Mouse (Mus musculus): ENCODE measurements at regions not wholly inside any gene's neighbourhood (a gene's known extent, or its start where the extent isn't known, plus 50 kb on each side); places are given as distances from the start of the nearest gene placed in this dataset.
A peak's percentile ranks its signal among the peaks of the same experiment; 100 is the strongest.

DNA sequence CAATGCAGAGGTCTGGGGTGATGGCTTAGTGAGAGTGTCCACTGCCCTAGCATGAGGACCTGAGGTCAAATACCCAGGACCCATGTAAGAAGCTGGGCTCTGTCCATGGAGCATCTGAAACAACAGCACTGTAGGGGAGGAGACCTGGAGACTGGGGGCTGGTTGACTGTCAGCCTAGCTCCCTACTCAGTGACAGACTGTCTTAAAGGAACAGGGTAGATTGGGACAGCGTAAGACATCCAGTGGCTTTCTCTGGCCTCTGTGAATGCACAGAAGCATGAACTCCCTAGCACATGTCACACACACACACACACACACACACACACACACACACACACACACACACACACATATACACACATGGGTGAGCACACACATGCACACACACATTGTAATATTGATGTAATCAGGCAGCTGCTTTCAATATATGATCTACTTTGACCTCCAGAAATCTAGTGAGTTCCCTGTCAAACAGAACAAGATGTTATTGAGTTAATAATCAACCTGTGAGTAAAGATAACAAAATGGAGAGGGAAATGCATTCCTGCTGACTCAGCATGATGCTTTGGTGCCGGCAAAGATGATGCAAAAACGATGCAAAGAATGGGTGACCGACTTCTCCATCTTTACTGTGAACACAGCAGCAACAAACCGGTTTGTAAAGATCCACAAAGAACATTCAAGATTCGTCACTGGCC, 133.6 kb upstream of the Zfp217 start:
- WGBS = 88% methylated on average over 6 of the region's 6 CpGs
- Histone ChIP-seq H3K4me2 (ENCODE audit: low read depth, low read length, severe bottlenecking) (no peak overlapping the region), H3K4me3 (ENCODE audit: low read depth, low read length) (no peak overlapping the region), H3K9ac (ENCODE audit: low read length) (no peak overlapping the region), H3K27me3 (ENCODE audit: control insufficient read depth, insufficient read depth, low read length) (no peaks in the 10 kb centered on the region), H3K36me3 (ENCODE audit: control insufficient read depth, insufficient read depth, low read length) (no peaks in the 10 kb centered on the region), H3K27ac (ENCODE audit: low read depth, low read length) (no peak overlapping the region), H3K9me3 (ENCODE audit: control insufficient read depth, low read length) (no peaks in the 10 kb centered on the region), H3K4me1 (replicated peaks; ENCODE audit: control insufficient read depth, insufficient read depth, low read length) (no peaks in the 10 kb centered on the region; the same call in 1 of the 2 replicates)
- no peak for DNase-seq (ENCODE audit: low spot score)
- no peak for ATAC-seq (replicated peaks; ENCODE audit: low FRiP score)

DNA sequence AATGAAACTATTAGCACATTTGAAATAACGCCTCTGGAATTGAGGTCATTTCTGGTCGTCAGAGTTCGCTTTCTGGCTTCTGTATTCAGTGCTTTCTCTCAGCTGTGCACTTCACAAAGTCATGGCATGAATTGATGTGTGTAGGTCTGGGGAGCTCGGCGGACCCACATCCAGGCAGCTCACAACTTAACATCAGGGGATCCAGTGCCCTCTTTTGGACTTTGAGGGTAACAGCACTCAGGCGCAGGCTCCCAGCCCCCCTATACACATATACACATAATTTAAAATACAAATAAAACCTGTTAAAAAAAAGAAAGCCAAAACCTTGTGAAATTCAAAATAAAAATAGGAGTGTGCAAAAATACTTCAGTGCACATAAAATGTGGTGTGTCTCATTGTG, 132.8 kb upstream of the Zfp217 start:
- no peak overlapping the region for H3K4me2 ChIP-seq (ENCODE audit: low read depth, low read length, severe bottlenecking)
- no peaks in the 10 kb centered on the region for H3K27me3 ChIP-seq (ENCODE audit: control insufficient read depth, insufficient read depth, low read length)
- 75% methylated on average over 6 of the region's 6 CpGs for WGBS
- H3K36me3 ChIP-seq (ENCODE audit: control insufficient read depth, insufficient read depth, low read length) = no peaks in the 10 kb centered on the region
- DNase-seq (ENCODE audit: low spot score) = no peak
- no peak overlapping the region for H3K27ac ChIP-seq (ENCODE audit: low read depth, low read length)
- no peaks in the 10 kb centered on the region for H3K4me1 ChIP-seq (replicated peaks; ENCODE audit: control insufficient read depth, insufficient read depth, low read length)
- H3K9me3 ChIP-seq (ENCODE audit: control insufficient read depth, low read length) = no peaks in the 10 kb centered on the region
- no peak overlapping the region for H3K9ac ChIP-seq (ENCODE audit: low read length)
- no peak for ATAC-seq (replicated peaks; ENCODE audit: low FRiP score)
- no peak overlapping the region for H3K4me3 ChIP-seq (ENCODE audit: low read depth, low read length)

DNA sequence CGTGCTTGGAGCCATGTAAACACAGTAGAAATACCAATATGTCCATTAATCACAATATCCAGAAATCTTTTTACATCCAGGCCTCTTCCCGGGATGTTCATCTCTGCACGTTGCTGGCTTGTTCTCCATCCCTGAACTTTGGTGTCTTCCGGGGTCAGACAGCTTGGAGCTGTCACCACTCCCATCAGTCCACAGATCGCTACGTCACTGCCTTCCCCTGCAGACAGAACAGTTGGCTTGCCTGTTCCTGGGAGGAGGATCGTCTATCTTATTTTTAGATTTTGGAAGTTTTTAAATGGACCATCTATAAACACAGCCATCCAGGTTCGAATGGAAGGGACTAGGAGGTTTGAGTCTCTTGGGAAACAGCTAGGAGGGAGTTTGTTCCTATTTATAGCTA, 130.0 kb upstream of the Zfp217 start:
- no peak for DNase-seq (ENCODE audit: low spot score)
- no peak for ATAC-seq (replicated peaks; ENCODE audit: low FRiP score)
- Histone ChIP-seq H3K4me2 (ENCODE audit: low read depth, low read length, severe bottlenecking) (no peak overlapping the region), H3K36me3 (ENCODE audit: control insufficient read depth, insufficient read depth, low read length) (no peaks in the 10 kb centered on the region), H3K9ac (ENCODE audit: low read length) (no peak overlapping the region), H3K4me1 (replicated peaks; ENCODE audit: control insufficient read depth, insufficient read depth, low read length) (no peaks in the 10 kb centered on the region), H3K27me3 (ENCODE audit: control insufficient read depth, insufficient read depth, low read length) (no peaks in the 10 kb centered on the region), H3K4me3 (ENCODE audit: low read depth, low read length) (no peak overlapping the region), H3K9me3 (ENCODE audit: control insufficient read depth, low read length) (no peaks in the 10 kb centered on the region), H3K27ac (ENCODE audit: low read depth, low read length) (no peak overlapping the region)
- WGBS = 82% methylated on average over 8 of the region's 8 CpGs

DNA sequence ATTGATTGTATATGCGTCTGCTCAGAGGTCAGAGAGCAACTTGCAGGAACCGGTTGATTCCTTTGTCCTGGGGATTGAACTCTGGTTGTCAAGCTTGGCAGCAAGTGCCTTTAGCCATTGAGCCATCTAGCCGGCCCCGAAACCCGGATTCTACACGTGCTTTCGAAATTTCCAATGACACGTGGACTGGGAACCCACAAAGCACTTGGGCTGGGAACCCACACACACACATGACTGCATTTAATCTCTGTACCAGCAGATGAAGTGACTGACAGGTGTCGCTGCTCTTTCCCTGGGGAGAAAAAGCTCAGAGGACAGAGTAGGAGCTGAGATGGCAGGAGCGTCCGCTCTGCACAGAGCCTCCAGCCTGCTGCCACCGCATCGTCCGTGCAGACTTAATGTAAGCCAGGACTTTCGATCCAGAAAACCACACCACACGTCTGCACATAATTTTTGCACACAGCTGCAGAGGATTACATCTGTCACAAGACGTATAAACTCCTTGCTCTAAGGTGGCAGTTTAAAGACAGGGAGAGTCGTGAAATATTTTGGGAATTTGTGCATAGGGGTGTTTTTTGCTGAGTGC, 129.4 kb upstream of the Zfp217 start:
- no peak for DNase-seq (ENCODE audit: low spot score)
- 87% methylated on average over 18 of the region's 18 CpGs for WGBS
- no peak overlapping the region for H3K4me3 ChIP-seq (ENCODE audit: low read depth, low read length)
- no peak overlapping the region for H3K9ac ChIP-seq (ENCODE audit: low read length)
- ATAC-seq (replicated peaks; ENCODE audit: low FRiP score) = no peak
- no peaks in the 10 kb centered on the region for H3K4me1 ChIP-seq (replicated peaks; ENCODE audit: control insufficient read depth, insufficient read depth, low read length)
- no peaks in the 10 kb centered on the region for H3K36me3 ChIP-seq (ENCODE audit: control insufficient read depth, insufficient read depth, low read length)
- H3K4me2 ChIP-seq (ENCODE audit: low read depth, low read length, severe bottlenecking) = no peak overlapping the region
- no peaks in the 10 kb centered on the region for H3K27me3 ChIP-seq (ENCODE audit: control insufficient read depth, insufficient read depth, low read length)
- no peak overlapping the region for H3K27ac ChIP-seq (ENCODE audit: low read depth, low read length)
- no peaks in the 10 kb centered on the region for H3K9me3 ChIP-seq (ENCODE audit: control insufficient read depth, low read length)

- H3K27ac ChIP-seq (ENCODE audit: low read depth, low read length) = no peak overlapping the region
- no peak overlapping the region for H3K4me2 ChIP-seq (ENCODE audit: low read depth, low read length, severe bottlenecking)
- H3K27me3 ChIP-seq (ENCODE audit: control insufficient read depth, insufficient read depth, low read length) = no peaks in the 10 kb centered on the region
- H3K4me1 ChIP-seq (replicated peaks; ENCODE audit: control insufficient read depth, insufficient read depth, low read length) = no peaks in the 10 kb centered on the region
- H3K36me3 ChIP-seq (ENCODE audit: control insufficient read depth, insufficient read depth, low read length) = no peaks in the 10 kb centered on the region
- no peak overlapping the region for H3K9ac ChIP-seq (ENCODE audit: low read length)
- 56% methylated on average over 4 of the region's 4 CpGs for WGBS
- DNase-seq (ENCODE audit: low spot score) (no peak), ATAC-seq (replicated peaks; ENCODE audit: low FRiP score) (no peak)
- H3K9me3 ChIP-seq (ENCODE audit: control insufficient read depth, low read length) = no peaks in the 10 kb centered on the region
- H3K4me3 ChIP-seq (ENCODE audit: low read depth, low read length) = no peak overlapping the region
Measured at GRCm38 (mm10) chr2:170275687-170276086, 127.8 kb upstream of the Zfp217 start.

GRCm38 (mm10) chr2:170269926-170270577, 122.1 kb upstream of the Zfp217 start:
- H3K36me3 ChIP-seq (ENCODE audit: control insufficient read depth, insufficient read depth, low read length) = no peaks in the 10 kb centered on the region
- no peak overlapping the region for H3K9ac ChIP-seq (ENCODE audit: low read length)
- peaks cover 2% of the 10 kb centered on the region; the same call in 1 of the 2 replicates for H3K4me1 ChIP-seq (replicated peaks; ENCODE audit: control insufficient read depth, insufficient read depth, low read length)
- no peak for DNase-seq (ENCODE audit: low spot score)
- no peak overlapping the region for H3K4me2 ChIP-seq (ENCODE audit: low read depth, low read length, severe bottlenecking)
- H3K27me3 ChIP-seq (ENCODE audit: control insufficient read depth, insufficient read depth, low read length) = no peaks in the 10 kb centered on the region
- H3K27ac ChIP-seq (ENCODE audit: low read depth, low read length) = no peak overlapping the region
- H3K4me3 ChIP-seq (ENCODE audit: low read depth, low read length) = no peak overlapping the region
- ATAC-seq (replicated peaks; ENCODE audit: low FRiP score) = no peak
- no peaks in the 10 kb centered on the region for H3K9me3 ChIP-seq (ENCODE audit: control insufficient read depth, low read length)
- WGBS = 84% methylated on average over 11 of the region's 11 CpGs

DNA sequence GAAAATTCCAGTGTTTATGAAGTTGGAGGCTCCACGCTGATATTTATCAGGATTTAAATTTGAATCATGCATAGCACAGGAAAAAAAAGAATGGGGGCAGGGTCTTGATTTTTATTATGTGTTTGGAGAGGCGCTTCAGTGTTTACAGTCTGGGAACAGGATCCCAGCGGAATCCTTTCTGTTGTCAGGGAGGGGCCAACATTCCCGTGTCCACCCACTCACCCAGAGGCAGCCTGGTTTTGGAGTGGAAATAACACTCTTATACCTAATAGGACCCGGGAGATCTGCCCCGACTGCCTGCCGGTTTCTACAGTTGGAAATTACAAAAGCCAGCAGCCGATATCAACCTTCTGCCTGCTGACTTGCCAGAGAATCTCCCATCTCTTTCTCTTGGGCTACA, 120.2 kb upstream of the Zfp217 start:
- no peaks in the 10 kb centered on the region for H3K27me3 ChIP-seq (ENCODE audit: control insufficient read depth, insufficient read depth, low read length)
- H3K36me3 ChIP-seq (ENCODE audit: control insufficient read depth, insufficient read depth, low read length) = no peaks in the 10 kb centered on the region
- H3K9ac ChIP-seq (ENCODE audit: low read length) = no peak overlapping the region
- no peak overlapping the region for H3K4me2 ChIP-seq (ENCODE audit: low read depth, low read length, severe bottlenecking)
- H3K4me3 ChIP-seq (ENCODE audit: low read depth, low read length) = no peak overlapping the region
- ATAC-seq (replicated peaks; ENCODE audit: low FRiP score) (no peak), DNase-seq (ENCODE audit: low spot score) (no peak)
- peaks cover 2% of the 10 kb centered on the region; the same call in 1 of the 2 replicates for H3K4me1 ChIP-seq (replicated peaks; ENCODE audit: control insufficient read depth, insufficient read depth, low read length)
- WGBS = 49% methylated on average over 8 of the region's 8 CpGs
- H3K27ac ChIP-seq (ENCODE audit: low read depth, low read length) = no peak overlapping the region
- no peaks in the 10 kb centered on the region for H3K9me3 ChIP-seq (ENCODE audit: control insufficient read depth, low read length)

- peak overlapping the region; percentile 53 for H3K4me2 ChIP-seq (ENCODE audit: low read depth, low read length, severe bottlenecking)
- H3K9me3 ChIP-seq (ENCODE audit: control insufficient read depth, low read length) = no peaks in the 10 kb centered on the region
- H3K4me1 ChIP-seq (replicated peaks; ENCODE audit: control insufficient read depth, insufficient read depth, low read length) = peaks cover 2% of the 10 kb centered on the region; the same call in 1 of the 2 replicates
- H3K4me3 ChIP-seq (ENCODE audit: low read depth, low read length) = peak overlapping the region; percentile 20
- H3K27me3 ChIP-seq (ENCODE audit: control insufficient read depth, insufficient read depth, low read length) = no peaks in the 10 kb centered on the region
- H3K27ac ChIP-seq (ENCODE audit: low read depth, low read length) = no peak overlapping the region
- ATAC-seq (replicated peaks; ENCODE audit: low FRiP score) = no peak
- DNase-seq (ENCODE audit: low spot score) = no peak
- 3% methylated on average over 12 of the region's 12 CpGs for WGBS
- no peaks in the 10 kb centered on the region for H3K36me3 ChIP-seq (ENCODE audit: control insufficient read depth, insufficient read depth, low read length)
- peak overlapping the region; percentile 6; the same call in 1 of the 2 replicates for H3K9ac ChIP-seq (ENCODE audit: low read length)
Measured at GRCm38 (mm10) chr2:170267152-170267551, 119.2 kb upstream of the Zfp217 start.
